In the genomic region with DNA sequence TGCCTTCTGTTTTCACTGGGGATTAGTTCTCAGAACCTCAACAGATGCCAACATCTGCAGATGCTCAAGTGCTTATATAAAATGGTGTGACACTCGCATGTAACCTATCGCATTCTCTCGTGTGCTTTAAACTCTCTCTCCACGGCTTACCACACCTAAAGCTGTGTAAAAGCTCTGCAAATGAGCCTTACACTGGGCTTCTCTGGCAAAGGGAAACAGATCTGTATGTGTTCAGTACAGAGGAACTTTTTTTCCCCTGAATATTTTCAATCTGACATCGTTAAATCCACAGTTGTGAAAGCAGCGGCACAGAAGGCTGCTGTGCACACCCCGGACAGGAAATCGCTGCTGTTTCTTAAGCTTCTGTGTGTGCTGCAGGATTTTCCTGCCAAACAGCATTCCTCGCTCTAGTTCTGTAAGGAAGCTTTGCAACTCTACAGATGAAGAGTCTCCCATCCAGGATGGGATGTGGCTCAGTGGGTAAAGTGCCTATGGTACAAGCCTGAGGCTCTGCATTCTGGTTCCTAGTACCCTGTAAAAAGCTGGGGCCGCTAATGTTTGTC, we compare ENCODE assay signal across 10 mouse cellular contexts.
DNase-seq lines count a peak whose midpoint lies in the region; ATAC-seq lines count a peak whose summit lies in the region.
"Had no signal": no experiment of that assay in that cellular context is flagged by ENCODE, and none has a peak within 500 bp of the region (broad histone marks: within the 10 kb centered on the region; RNA-seq: fewer than 3 reads in every experiment).

No protein-coding gene starts in this region.

- no peaks in the 10 kb centered on the region for H3K9me3 ChIP-seq in hindbrain, embryonic 11.5 days (ENCODE audit: control insufficient read depth, low read length)
- H3K9me3 ChIP-seq in hindbrain, embryonic 14.5 days (ENCODE audit: control insufficient read depth, low read length), result no peaks in the 10 kb centered on the region
- no peaks in the 10 kb centered on the region for H3K9me3 ChIP-seq in embryonic facial prominence, embryonic 12.5 days
- H3K9me3 ChIP-seq: hindbrain, embryonic 15.5 days had no signal

- no peaks in the 10 kb centered on the region for H3K36me3 ChIP-seq in hindbrain, embryonic 11.5 days (ENCODE audit: control insufficient read depth, insufficient read depth, low read length)
- no peaks in the 10 kb centered on the region for H3K36me3 ChIP-seq in hindbrain, embryonic 14.5 days (replicated peaks; ENCODE audit: control insufficient read depth, insufficient read depth)
- H3K36me3 ChIP-seq in embryonic facial prominence, embryonic 12.5 days, result no peaks in the 10 kb centered on the region
- H3K36me3 ChIP-seq: hindbrain, embryonic 15.5 days had no signal

- no peaks in the 10 kb centered on the region for H3K27me3 ChIP-seq in hindbrain, embryonic 11.5 days (ENCODE audit: control insufficient read depth, insufficient read depth, low read length)
- no peaks in the 10 kb centered on the region for H3K27me3 ChIP-seq in hindbrain, embryonic 14.5 days (ENCODE audit: control insufficient read depth, insufficient read depth, low read length)
- no peaks in the 10 kb centered on the region for H3K27me3 ChIP-seq in embryonic facial prominence, embryonic 12.5 days
- H3K27me3 ChIP-seq: hindbrain, embryonic 15.5 days had no signal

- 73% methylated on average over 10 of the region's 10 CpGs for WGBS in hindbrain, embryonic 11.5 days
- 65% methylated on average over 10 of the region's 10 CpGs for WGBS in hindbrain, embryonic 14.5 days
- 22% methylated on average over 10 of the region's 10 CpGs for WGBS in embryonic facial prominence, embryonic 12.5 days

- no peak overlapping the region for H3K4me3 ChIP-seq in hindbrain, embryonic 11.5 days (ENCODE audit: low read depth, low read length)
- H3K4me3 ChIP-seq in hindbrain, embryonic 14.5 days (replicated peaks; ENCODE audit: low read length), result no peak overlapping the region
- no peak overlapping the region for H3K4me3 ChIP-seq in embryonic facial prominence, embryonic 12.5 days
- H3K4me3 ChIP-seq: hindbrain, embryonic 15.5 days had no signal

- peaks cover 7% of the 10 kb centered on the region; the same call in 1 of the 2 replicates for H3K4me1 ChIP-seq in hindbrain, embryonic 11.5 days (replicated peaks; ENCODE audit: control insufficient read depth, insufficient read depth, low read length)
- H3K4me1 ChIP-seq in hindbrain, embryonic 14.5 days (replicated peaks; ENCODE audit: control insufficient read depth, insufficient read depth, low read length), result peaks cover 29% of the 10 kb centered on the region
- H3K4me1 ChIP-seq in embryonic facial prominence, embryonic 12.5 days, result peaks cover 61% of the 10 kb centered on the region

- no peak for DNase-seq in hindbrain, embryonic 11.5 days (ENCODE audit: low spot score)
- no peak for DNase-seq in hindbrain, embryonic 14.5 days (ENCODE audit: low spot score)
- peak; percentile 30 to 34 for DNase-seq in heart, postnatal 10 days
- peak; percentile 23 for DNase-seq in lung, postnatal 14 days
- no peak for DNase-seq in thymus, adult 18-20 months
- no peak for DNase-seq in adrenal gland, adult 2 months

- peak overlapping the region; percentile 18; the same call in 1 of the 2 replicates for H3K27ac ChIP-seq in hindbrain, embryonic 11.5 days (ENCODE audit: low read depth, low read length)
- no peak overlapping the region for H3K27ac ChIP-seq in hindbrain, embryonic 14.5 days
- peak overlapping the region; percentile 33 for H3K27ac ChIP-seq in embryonic facial prominence, embryonic 12.5 days
- H3K27ac ChIP-seq: hindbrain, embryonic 15.5 days; macrophage had no signal

- intact Hi-C loops in heart, postnatal 10 days (cut with DNase I), result no loop called here

- no peak overlapping the region for H3K9ac ChIP-seq in hindbrain, embryonic 11.5 days (ENCODE audit: low read depth, low read length)
- H3K9ac ChIP-seq in hindbrain, embryonic 14.5 days, result no peak overlapping the region
- H3K9ac ChIP-seq in embryonic facial prominence, embryonic 12.5 days, result no peak overlapping the region
- H3K9ac ChIP-seq: hindbrain, embryonic 15.5 days had no signal

- no peak overlapping the region for H3K4me2 ChIP-seq in hindbrain, embryonic 11.5 days (replicated peaks; ENCODE audit: low read depth, low read length)
- H3K4me2 ChIP-seq in hindbrain, embryonic 14.5 days (replicated peaks), result no peak overlapping the region
- H3K4me2 ChIP-seq in embryonic facial prominence, embryonic 12.5 days (replicated peaks), result peak overlapping the region; percentile 16; the same call in 1 of the 2 replicates
- H3K4me2 ChIP-seq: hindbrain, embryonic 15.5 days had no signal

- no peak for ATAC-seq in hindbrain, embryonic 11.5 days (ENCODE audit: low FRiP score)
- no peak for ATAC-seq in hindbrain, embryonic 14.5 days (ENCODE audit: low FRiP score)
- ATAC-seq in embryonic facial prominence, embryonic 12.5 days (ENCODE audit: insufficient number of reproducible peaks, insufficient read depth, low FRiP score, low TSS enrichment), result no peak
- ATAC-seq in CD4-positive, CD25-positive, alpha-beta regulatory T cell, adult 4 months, result no peak

Comparison
In these comparisons a context has a peak if more than half of its experiments do, and no peak if none do; other contexts are left out.
1. DNase-seq: peak in heart, postnatal 10 days (2 of 2) and lung, postnatal 14 days (single experiment); none in hindbrain, embryonic 11.5 days (single experiment), hindbrain, embryonic 14.5 days (single experiment), thymus, adult 18-20 months (0 of 2) and adrenal gland, adult 2 months (single experiment).